8 mouse cellular contexts compared by ENCODE assay signal in the genomic region with DNA sequence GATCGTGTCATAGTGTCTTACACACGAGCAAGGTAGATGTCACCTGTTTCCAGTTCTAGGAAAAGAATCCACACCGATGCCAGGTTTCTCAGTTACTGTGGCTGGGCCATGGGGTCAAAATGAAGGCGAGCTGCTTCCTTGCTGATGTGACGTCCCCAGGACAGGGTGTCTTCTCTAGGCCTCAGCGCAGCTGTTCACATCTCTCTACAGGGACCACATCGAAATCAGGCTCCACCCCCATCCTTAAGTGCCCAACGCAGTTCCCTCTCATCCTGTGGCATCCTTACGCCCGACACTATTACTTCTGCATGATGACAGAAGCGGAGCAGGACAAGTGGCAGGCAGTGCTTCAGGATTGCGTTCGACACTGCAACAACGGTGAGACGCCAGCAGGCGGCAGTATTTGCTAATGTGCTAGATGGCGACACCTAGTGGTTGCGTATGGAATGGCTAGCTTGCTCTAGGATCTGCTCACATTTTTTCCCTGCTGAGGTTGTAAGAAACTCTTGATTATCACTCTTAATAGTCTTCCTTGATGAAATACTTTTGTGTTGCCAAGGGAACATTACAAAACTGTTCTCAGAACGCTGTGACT. TPM values are rescaled to one million over a fixed set of nuclear protein-coding genes. Genes with fewer than 3 reads are reported as not detected.
DNase-seq lines count a peak whose midpoint lies in the region; ATAC-seq and TF ChIP-seq lines count a peak whose summit lies in the region.

No protein-coding gene starts in this region.

- H3K4me3 ChIP-seq in embryonic fibroblast, embryonic 13.5 days (ENCODE audit: insufficient read depth, low read length) = no peak overlapping the region
- no peak overlapping the region for H3K4me3 ChIP-seq in heart, postnatal 0 days (ENCODE audit: low read depth, low read length)

- no peak for TF ChIP-seq POLR2A in embryonic fibroblast, embryonic 13.5 days (IDR thresholded peaks at IDR 0.05; ENCODE audit: low read depth, low read length)

- 0 out of 2 replicates have a peak overlapping the region, but pooled peaks have one; percentile 4 for H3K27ac ChIP-seq in embryonic fibroblast, embryonic 13.5 days (ENCODE audit: insufficient read depth, low read length)
- H3K27ac ChIP-seq in heart, postnatal 0 days (ENCODE audit: low read depth) = no peak overlapping the region

- no peak overlapping the region for H3K9ac ChIP-seq in heart, postnatal 0 days (replicated peaks; ENCODE audit: low read depth, low read length)

- ATAC-seq in heart, postnatal 0 days (ENCODE audit: insufficient read depth, low read depth) = no peak

- no peak for TF ChIP-seq EP300 in heart, postnatal 0 days (IDR thresholded peaks at IDR 0.05; ENCODE audit: low read depth)

- TF ChIP-seq CTCF in embryonic fibroblast, embryonic 13.5 days (IDR thresholded peaks at IDR 0.05; ENCODE audit: borderline replicate concordance, insufficient read depth, low read length) = peak; percentile 100
- TF ChIP-seq CTCF in heart, postnatal 0 days (IDR thresholded peaks at IDR 0.05; ENCODE audit: low read depth) = peak; percentile 100

- peaks cover 16% of the 10 kb centered on the region for H3K4me1 ChIP-seq in embryonic fibroblast, embryonic 13.5 days (ENCODE audit: control insufficient read depth, insufficient read depth, low read length)
- H3K4me1 ChIP-seq in heart, postnatal 0 days (ENCODE audit: control insufficient read depth, insufficient read depth) = peaks cover 31% of the 10 kb centered on the region

- peaks cover 36% of the 10 kb centered on the region for H3K36me3 ChIP-seq in heart, postnatal 0 days (replicated peaks; ENCODE audit: control insufficient read depth, insufficient read depth, low read length)

- no peak overlapping the region for H3K4me2 ChIP-seq in heart, postnatal 0 days (ENCODE audit: low read depth, low read length)

- DNase-seq in MN1 (ENCODE audit: low spot score) = peak; percentile 94
- DNase-seq in brain, adult 2 months (ENCODE audit: low read depth, low spot score) = peak; percentile 96
- peak; percentile 89 for DNase-seq in heart, postnatal 0 days (ENCODE audit: low spot score)
- DNase-seq in layer of hippocampus, adult 9-11 months = peak; percentile 78
- DNase-seq in lung, postnatal 36 days = peak; percentile 93
- DNase-seq in right cerebral cortex, postnatal 36 days (ENCODE audit: low spot score in 2 of 2) = peak; percentile 61 to 68
- peak; percentile 72 to 82 for DNase-seq in urinary bladder, postnatal 4 days (ENCODE audit: low spot score in 2 of 2)

- 28% methylated on average over 19 of the region's 19 CpGs for WGBS in heart, postnatal 0 days

- H3K9me3 ChIP-seq in heart, postnatal 0 days (replicated peaks; ENCODE audit: control insufficient read depth, low read length) = no peaks in the 10 kb centered on the region

- H3K27me3 ChIP-seq in heart, postnatal 0 days (ENCODE audit: control insufficient read depth, insufficient read depth, low read length) = no peaks in the 10 kb centered on the region

RNA-seq across cellular contexts. Expression of gene Fam129b, which starts 36.4 kb away (rescaled TPM):
- 142 and 223 TPM in 2 replicates for polyA plus RNA-seq in embryonic fibroblast, embryonic 13.5 days (2011; ENCODE audit: insufficient read length, low read depth, missing spikeins)
- total RNA-seq in heart, postnatal 0 days (2014; rRNA removed; ENCODE audit: low replicate concordance) = 59.6 and 60.1 TPM in 2 replicates
- 25.2 and 25.3 TPM in 2 replicates for polyA plus RNA-seq in heart, postnatal 0 days (2015; fragmentation: Nextera tagmentation; extraction: Ambion mirVana)

RNA-seq across cellular contexts. Expression of gene Rpl12, which starts 49.1 kb away (rescaled TPM):
- polyA plus RNA-seq in embryonic fibroblast, embryonic 13.5 days (2011; ENCODE audit: insufficient read length, low read depth, missing spikeins) = 64.0 and 65.9 TPM in 2 replicates
- total RNA-seq in heart, postnatal 0 days (2014; rRNA removed; ENCODE audit: low replicate concordance) = 242 and 255 TPM in 2 replicates
- 76.9 and 80.1 TPM in 2 replicates for polyA plus RNA-seq in heart, postnatal 0 days (2015; fragmentation: Nextera tagmentation; extraction: Ambion mirVana)

RNA-seq across cellular contexts. Expression of gene Lrsam1, which starts 49.1 kb away (rescaled TPM):
- polyA plus RNA-seq in embryonic fibroblast, embryonic 13.5 days (2011; ENCODE audit: insufficient read length, low read depth, missing spikeins) = 15.3 and 18.5 TPM in 2 replicates
- total RNA-seq in heart, postnatal 0 days (2014; rRNA removed; ENCODE audit: low replicate concordance) = 5.9 and 12.0 TPM in 2 replicates
- polyA plus RNA-seq in heart, postnatal 0 days (2015; fragmentation: Nextera tagmentation; extraction: Ambion mirVana) = 5.4 and 5.6 TPM in 2 replicates
